In genomic region chr3:135928184-135928583, GRCm38 (mm10) we compare ENCODE assay signal across 11 mouse cellular contexts.
DNase-seq lines count a peak whose midpoint lies in the region; ATAC-seq and TF ChIP-seq lines count a peak whose summit lies in the region.
"Had no signal": no experiment of that assay in that cellular context is flagged by ENCODE, and none has a peak within 500 bp of the region (broad histone marks: within the 10 kb centered on the region; RNA-seq: fewer than 3 reads in every experiment).

No protein-coding gene starts in this region.

- no peak for TF ChIP-seq CTCF in thymus, adult 2 months (IDR thresholded peaks at IDR 0.05; ENCODE audit: borderline replicate concordance, control insufficient read depth, extremely low read depth, insufficient read depth, low read length, poor library complexity)
- peak; percentile 42 for TF ChIP-seq CTCF in liver, embryonic 14.5 days (IDR thresholded peaks at IDR 0.05; ENCODE audit: low read depth)

- H3K4me2 ChIP-seq in hindbrain, embryonic 11.5 days (replicated peaks; ENCODE audit: low read depth, low read length) = no peak overlapping the region
- H3K4me2 ChIP-seq in hindbrain, embryonic 12.5 days (replicated peaks) = no peak overlapping the region
- H3K4me2 ChIP-seq in liver, embryonic 14.5 days (ENCODE audit: low read depth) = no peak overlapping the region
- H3K4me2 ChIP-seq: midbrain, embryonic 12.5 days had no signal

- TF ChIP-seq EP300 in liver, embryonic 14.5 days (IDR thresholded peaks at IDR 0.05; ENCODE audit: low read depth) = no peak

- no peak for TF ChIP-seq POLR2A in thymus, adult 2 months (IDR thresholded peaks at IDR 0.05; ENCODE audit: control insufficient read depth, extremely low read depth, insufficient read depth, low read length, poor library complexity)

- peak; percentile 9 for DNase-seq in hindbrain, embryonic 11.5 days (ENCODE audit: low spot score)
- DNase-seq in thymus, adult 2 months = peak; percentile 20
- DNase-seq in thymus, adult 18-20 months = no peak
- DNase-seq in liver, embryonic 14.5 days (ENCODE audit: low read depth in 3 of 3, low spot score in 3 of 3) = no peak
- DNase-seq in right cerebral cortex, postnatal 36 days (ENCODE audit: low spot score in 2 of 2) = no peak
- DNase-seq in heart, adult 8-10 months (ENCODE audit: low spot score) = no peak
- no peak for DNase-seq in gastrocnemius, postnatal 10 days
- DNase-seq: heart, postnatal 14 days; kidney, adult 9 months had no signal

- no peak overlapping the region for H3K4me3 ChIP-seq in hindbrain, embryonic 11.5 days (ENCODE audit: low read depth, low read length)
- no peak overlapping the region for H3K4me3 ChIP-seq in hindbrain, embryonic 12.5 days
- H3K4me3 ChIP-seq in thymus, adult 2 months (ENCODE audit: control insufficient read depth, insufficient read depth, low read length) = no peak overlapping the region
- no peak overlapping the region for H3K4me3 ChIP-seq in liver, embryonic 14.5 days (ENCODE audit: insufficient read depth in 1 of 2, low read depth in 2 of 2, low read length in 2 of 2)
- H3K4me3 ChIP-seq: midbrain, embryonic 12.5 days had no signal

- no peaks in the 10 kb centered on the region for H3K36me3 ChIP-seq in hindbrain, embryonic 11.5 days (ENCODE audit: control insufficient read depth, insufficient read depth, low read length)
- H3K36me3 ChIP-seq in hindbrain, embryonic 12.5 days = no peaks in the 10 kb centered on the region
- H3K36me3 ChIP-seq in thymus, adult 2 months (ENCODE audit: control insufficient read depth, insufficient read depth, low read length) = no peaks in the 10 kb centered on the region
- H3K36me3 ChIP-seq in liver, embryonic 14.5 days (replicated peaks; ENCODE audit: control insufficient read depth, insufficient read depth, low read depth) = no peaks in the 10 kb centered on the region
- H3K36me3 ChIP-seq: midbrain, embryonic 12.5 days had no signal

- WGBS in hindbrain, embryonic 11.5 days = 80% methylated on average over 4 of the region's 4 CpGs
- WGBS in hindbrain, embryonic 12.5 days = 88% methylated on average over 4 of the region's 4 CpGs
- WGBS in thymus, adult 2 months = 87% methylated on average over 4 of the region's 4 CpGs
- 55% methylated on average over 4 of the region's 4 CpGs for WGBS in liver, embryonic 14.5 days (ENCODE audit: insufficient replicate concordance)

- no peak overlapping the region for H3K27ac ChIP-seq in hindbrain, embryonic 11.5 days (ENCODE audit: low read depth, low read length)
- no peak overlapping the region for H3K27ac ChIP-seq in hindbrain, embryonic 12.5 days
- no peak overlapping the region for H3K27ac ChIP-seq in thymus, adult 2 months (ENCODE audit: control insufficient read depth, insufficient read depth, low read length)
- no peak overlapping the region for H3K27ac ChIP-seq in liver, embryonic 14.5 days
- H3K27ac ChIP-seq: midbrain, embryonic 12.5 days had no signal

- no peak overlapping the region for H3K9ac ChIP-seq in hindbrain, embryonic 11.5 days (ENCODE audit: low read depth, low read length)
- H3K9ac ChIP-seq in hindbrain, embryonic 12.5 days = no peak overlapping the region
- H3K9ac ChIP-seq in liver, embryonic 14.5 days (replicated peaks) = no peak overlapping the region
- H3K9ac ChIP-seq: midbrain, embryonic 12.5 days had no signal

- ATAC-seq in hindbrain, embryonic 11.5 days (ENCODE audit: low FRiP score) = no peak
- no peak for ATAC-seq in hindbrain, embryonic 12.5 days (ENCODE audit: low FRiP score)
- no peak for ATAC-seq in liver, embryonic 14.5 days (ENCODE audit: insufficient read depth)

- no peaks in the 10 kb centered on the region for H3K4me1 ChIP-seq in hindbrain, embryonic 11.5 days (replicated peaks; ENCODE audit: control insufficient read depth, insufficient read depth, low read length)
- no peaks in the 10 kb centered on the region for H3K4me1 ChIP-seq in hindbrain, embryonic 12.5 days
- no peaks in the 10 kb centered on the region for H3K4me1 ChIP-seq in thymus, adult 2 months (replicated peaks; ENCODE audit: control insufficient read depth, insufficient read depth, low read length)
- H3K4me1 ChIP-seq in liver, embryonic 14.5 days (replicated peaks; ENCODE audit: control insufficient read depth in 2 of 2, insufficient read depth in 2 of 2, low read length in 1 of 2) = no peaks in the 10 kb centered on the region
- H3K4me1 ChIP-seq: midbrain, embryonic 12.5 days had no signal

- no peaks in the 10 kb centered on the region for H3K27me3 ChIP-seq in hindbrain, embryonic 11.5 days (ENCODE audit: control insufficient read depth, insufficient read depth, low read length)
- H3K27me3 ChIP-seq in hindbrain, embryonic 12.5 days = no peaks in the 10 kb centered on the region
- H3K27me3 ChIP-seq in thymus, adult 2 months (ENCODE audit: control insufficient read depth, insufficient read depth, low read length) = no peaks in the 10 kb centered on the region
- H3K27me3 ChIP-seq in liver, embryonic 14.5 days (ENCODE audit: control insufficient read depth, insufficient read depth, low read length) = no peaks in the 10 kb centered on the region
- H3K27me3 ChIP-seq: midbrain, embryonic 12.5 days had no signal

- H3K9me3 ChIP-seq in hindbrain, embryonic 11.5 days (ENCODE audit: control insufficient read depth, low read length) = no peaks in the 10 kb centered on the region
- no peaks in the 10 kb centered on the region for H3K9me3 ChIP-seq in hindbrain, embryonic 12.5 days (replicated peaks)
- no peaks in the 10 kb centered on the region for H3K9me3 ChIP-seq in liver, embryonic 14.5 days (ENCODE audit: control insufficient read depth, low read length)
- H3K9me3 ChIP-seq: midbrain, embryonic 12.5 days had no signal

Comparison
In these comparisons a context has a peak if more than half of its experiments do, and no peak if none do; other contexts are left out.
1. DNase-seq: peak in hindbrain, embryonic 11.5 days (single experiment) and thymus, adult 2 months (single experiment); none in thymus, adult 18-20 months (0 of 2), liver, embryonic 14.5 days (0 of 3), right cerebral cortex, postnatal 36 days (0 of 2), heart, adult 8-10 months (single experiment) and gastrocnemius, postnatal 10 days (single experiment).